1 mouse cellular context compared by ENCODE assay signal in the genomic region with DNA sequence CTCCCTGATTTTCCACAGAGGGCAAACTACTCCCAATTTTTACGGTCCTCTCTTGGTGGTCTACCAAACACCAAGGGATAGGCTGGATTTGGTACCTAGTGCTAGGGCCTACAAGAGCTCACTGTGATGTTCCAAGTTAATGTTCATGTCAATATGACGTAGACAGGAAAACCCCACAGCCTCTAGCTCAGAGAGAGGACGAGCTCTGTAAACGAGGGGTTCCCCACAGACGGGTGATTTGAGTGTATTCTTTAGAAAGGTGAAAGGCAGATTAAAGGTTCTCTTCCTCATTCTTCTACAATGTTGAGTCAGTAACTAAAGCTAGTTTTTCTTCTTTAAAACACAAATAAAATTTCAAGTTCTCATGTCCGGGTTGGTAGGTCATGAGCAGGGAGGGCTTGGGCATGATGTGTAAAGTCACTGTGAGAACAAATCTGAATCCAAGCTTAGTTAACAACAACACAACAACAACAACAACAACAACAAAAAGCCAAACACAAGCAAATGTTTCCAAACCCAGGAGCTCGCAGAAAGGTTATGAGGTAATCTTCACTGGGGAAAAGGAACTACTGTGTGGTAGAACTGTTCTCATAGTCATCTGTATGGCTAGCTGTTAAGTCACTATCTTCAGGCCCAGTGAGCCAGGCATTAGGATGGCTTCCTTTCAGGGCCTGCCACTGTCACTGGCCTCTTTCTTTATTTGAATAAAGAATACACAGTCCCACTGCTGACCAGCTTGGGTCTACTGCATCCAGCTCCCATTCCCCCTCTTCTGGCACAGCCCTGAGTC.
TF ChIP-seq lines count a peak whose summit lies in the region.

No protein-coding gene starts in this region.

TF ChIP-seq in CH12.LX, 34 proteins besides CTCF, POLR2A, EP300 and RAD21 (continued from another document):
- TF ChIP-seq JUN (IDR thresholded peaks at IDR 0.05; ENCODE audit: insufficient read depth, low read depth, low read length) = peak; percentile 38; the same call in 1 of the 2 replicates
- no peak for TF ChIP-seq RCOR1 (conservative IDR thresholded peaks at IDR 0.05; ENCODE audit: low read depth, low read length)
- TF ChIP-seq ZMIZ1 (IDR thresholded peaks at IDR 0.05; ENCODE audit: low read depth, low read length) = no peak
- no peak for TF ChIP-seq SIN3A (IDR thresholded peaks at IDR 0.05; ENCODE audit: low read length)
- TF ChIP-seq UBTF (IDR thresholded peaks at IDR 0.05; ENCODE audit: low read depth, low read length) = no peak
- no peak for TF ChIP-seq NRF1 (IDR thresholded peaks at IDR 0.05; ENCODE audit: low read depth, low read length)
- TF ChIP-seq MAFK (IDR thresholded peaks at IDR 0.05; ENCODE audit: insufficient replicate concordance, low read length) = peak; percentile 52; the same call in 1 of the 2 replicates
- TF ChIP-seq GABPA (IDR thresholded peaks at IDR 0.05; ENCODE audit: insufficient replicate concordance, low read depth, low read length) = no peak
- no peak for TF ChIP-seq ZC3H11A (IDR thresholded peaks at IDR 0.05; ENCODE audit: low read depth, low read length)
- TF ChIP-seq NELFE (IDR thresholded peaks at IDR 0.05; ENCODE audit: low read depth, low read length) = no peak
- peak; percentile 77; the same call in 1 of the 2 replicates for TF ChIP-seq ETS1 (conservative IDR thresholded peaks at IDR 0.05; ENCODE audit: low read depth, low read length)
